Mouse (Mus musculus) lung, embryonic 14.5 days (tissue): ENCODE data around the gene BC017158. TPM values are rescaled to one million over a fixed set of nuclear protein-coding genes. Genes with fewer than 3 reads are reported as not detected.

ENCODE experiments used
- ATAC-seq: fragments of 200-750 bp; cut with Nextera tagmentation; 2 replicates; pipeline ENCODE4 v1.8.0; 2017; ENCODE audit warnings: mild to moderate bottlenecking, moderate TSS enrichment, moderate library complexity; ENCODE audit not compliant: insufficient read depth
- DNase-seq: peaks from one replicate; pipeline ENCODE4 v3.0.0-alpha.2; 2015
- H3K27ac ChIP-seq: fragments of 300-500 bp; sonication (generic); 2 replicates; pipeline ENCODE4 v1.5.1; 2014; ENCODE audit warnings: low read depth, mild to moderate bottlenecking, moderate library complexity
- H3K27me3 ChIP-seq: fragments of 300-500 bp; sonication (generic); 2 replicates; pipeline ENCODE4 v1.6.1; 2014; ENCODE audit warnings: low read length, control low read depth; ENCODE audit not compliant: insufficient read depth
- H3K36me3 ChIP-seq: fragments of 300-500 bp; sonication (generic); 2 replicates; pipeline ENCODE4 v1.6.1; 2014; ENCODE audit warnings: control low read depth; ENCODE audit not compliant: insufficient read depth
- H3K4me1 ChIP-seq: fragments of 300-500 bp; sonication (generic); 2 replicates; pipeline ENCODE4 v1.6.1; 2014; ENCODE audit warnings: antibody characterized with exemption, control low read depth; ENCODE audit not compliant: insufficient read depth
- H3K4me2 ChIP-seq: fragments of 300-500 bp; sonication (generic); 2 replicates; pipeline ENCODE4 v1.6.1; 2014; ENCODE audit warnings: mild to moderate bottlenecking
- H3K4me3 ChIP-seq: fragments of 300-500 bp; sonication (generic); 2 replicates; pipeline ENCODE4 v1.5.1; 2014; ENCODE audit warnings: low read depth, low read length
- H3K9ac ChIP-seq: fragments of 300-500 bp; sonication (generic); 2 replicates; pipeline ENCODE4 v1.6.1; 2014
- H3K9me3 ChIP-seq: fragments of 300-500 bp; sonication (generic); 2 replicates; pipeline ENCODE4 v1.6.1; 2016; ENCODE audit warnings: low read depth, low read length, control low read depth
- CTCF ChIP-seq: IDR thresholded peaks from 2 replicates; pipeline ENCODE4 v1.5.1; 2016; ENCODE audit warnings: antibody characterized with exemption, low read depth
- WGBS: fragments of 180-500 bp; shearing (Covaris S2); extraction: QIAGEN DNeasy Blood & Tissue Kit; methylation state at CpG from one replicate; pipeline ENCODE4 v1.1.7; 2014; 5-methylcytosine and 5-hydroxymethylcytosine counted together
- polyA plus RNA-seq: library from polyadenylated mRNA; unstranded; fragments of >200 nt; fragmentation: Nextera tagmentation; extraction: Ambion mirVana; gene quantifications from 2 replicates; pipeline ENCODE4 v1.2.1, GENCODE M21; 2014

The BC017158 gene
- polyA plus RNA-seq, 1 experiment from 2014 or later, result 40.4 TPM

GRCm38 (mm10) chr7:128281765-128282164 lies 16.2 kb downstream of the BC017158 start:
- Histone ChIP-seq H3K9me3 (no peaks in the 10 kb centered on the region), H3K4me2 (no peak overlapping the region), H3K27ac (no peak overlapping the region), H3K4me3 (no peak overlapping the region), H3K4me1 (no peaks in the 10 kb centered on the region), H3K27me3 (no peaks in the 10 kb centered on the region), H3K36me3 (peaks cover 50% of the 10 kb centered on the region), H3K9ac (no peak overlapping the region)
- no peak for TF ChIP-seq CTCF
- 80% methylated on average over 11 of the region's 11 CpGs for WGBS
- ATAC-seq, result no peak
- no peak for DNase-seq

- Histone ChIP-seq H3K4me2 (no peak overlapping the region), H3K27me3 (no peaks in the 10 kb centered on the region), H3K9ac (no peak overlapping the region), H3K4me1 (no peaks in the 10 kb centered on the region), H3K36me3 (peaks cover 63% of the 10 kb centered on the region), H3K27ac (no peak overlapping the region), H3K9me3 (no peaks in the 10 kb centered on the region), H3K4me3 (no peak overlapping the region)
- ATAC-seq (no peak), DNase-seq (no peak)
- WGBS, result 85% methylated on average over 4 of the region's 4 CpGs
- no peak for TF ChIP-seq CTCF
Observed at GRCm38 (mm10) chr7:128279750-128280149, 18.2 kb downstream of the BC017158 start.

GRCm38 (mm10) chr7:128276051-128276450 lies 21.9 kb downstream of the BC017158 start:
- Histone ChIP-seq H3K9ac (no peak overlapping the region), H3K27me3 (no peaks in the 10 kb centered on the region), H3K27ac (no peak overlapping the region), H3K4me1 (no peaks in the 10 kb centered on the region), H3K36me3 (peaks cover 89% of the 10 kb centered on the region), H3K4me2 (no peak overlapping the region), H3K9me3 (no peaks in the 10 kb centered on the region), H3K4me3 (no peak overlapping the region)
- 89% methylated on average over 6 of the region's 6 CpGs for WGBS
- no peak for TF ChIP-seq CTCF
- DNase-seq (no peak), ATAC-seq (no peak)

GRCm38 (mm10) chr7:128271496-128271895 lies 26.5 kb downstream of the BC017158 start:
- no peak for DNase-seq
- Histone ChIP-seq H3K4me3 (no peak overlapping the region), H3K27ac (no peak overlapping the region), H3K27me3 (no peaks in the 10 kb centered on the region), H3K9ac (no peak overlapping the region), H3K9me3 (no peaks in the 10 kb centered on the region), H3K4me1 (no peaks in the 10 kb centered on the region), H3K36me3 (peaks cover 62% of the 10 kb centered on the region), H3K4me2 (no peak overlapping the region)
- ATAC-seq, result no peak
- WGBS, result 95% methylated on average over 9 of the region's 9 CpGs
- no peak for TF ChIP-seq CTCF

GRCm38 (mm10) chr7:128270431-128270850 lies 27.5 kb downstream of the BC017158 start:
- ATAC-seq (peak; percentile 58), DNase-seq (peak; percentile 27)
- H3K36me3 ChIP-seq, result peaks cover 52% of the 10 kb centered on the region
- no peak overlapping the region for H3K27ac ChIP-seq
- TF ChIP-seq CTCF, result no peak
- no peaks in the 10 kb centered on the region for H3K9me3 ChIP-seq
- 40% methylated on average over 13 of the region's 13 CpGs for WGBS
- no peaks in the 10 kb centered on the region for H3K4me1 ChIP-seq
- no peak overlapping the region for H3K4me3 ChIP-seq
- H3K27me3 ChIP-seq, result no peaks in the 10 kb centered on the region
- no peak overlapping the region for H3K9ac ChIP-seq
- H3K4me2 ChIP-seq, result no peak overlapping the region

- H3K9me3 ChIP-seq, result no peaks in the 10 kb centered on the region
- H3K9ac ChIP-seq, result no peak overlapping the region
- TF ChIP-seq CTCF, result no peak
- H3K4me3 ChIP-seq, result no peak overlapping the region
- ATAC-seq (no peak), DNase-seq (no peak)
- H3K4me1 ChIP-seq, result no peaks in the 10 kb centered on the region
- 73% methylated on average over 7 of the region's 7 CpGs for WGBS
- H3K36me3 ChIP-seq, result peaks cover 26% of the 10 kb centered on the region
- H3K27ac ChIP-seq, result no peak overlapping the region
- H3K4me2 ChIP-seq, result no peak overlapping the region
- no peaks in the 10 kb centered on the region for H3K27me3 ChIP-seq
Observed at GRCm38 (mm10) chr7:128267813-128268212, 30.2 kb downstream of the BC017158 start.

- Histone ChIP-seq H3K27ac (no peak overlapping the region), H3K27me3 (no peaks in the 10 kb centered on the region)
Observed at GRCm38 (mm10) chr7:128267391-128267790, 30.6 kb downstream of the BC017158 start.

GRCm38 (mm10) chr7:128266056-128266455 lies 31.9 kb downstream of the BC017158 start:
- no peak overlapping the region for H3K27ac ChIP-seq
- no peak for TF ChIP-seq CTCF
- ATAC-seq (no peak), DNase-seq (no peak)
- peaks cover 9% of the 10 kb centered on the region; the same call in 1 of the 2 replicates for H3K36me3 ChIP-seq
- no peaks in the 10 kb centered on the region for H3K9me3 ChIP-seq
- no peak overlapping the region for H3K4me3 ChIP-seq
- H3K4me1 ChIP-seq, result no peaks in the 10 kb centered on the region
- no peaks in the 10 kb centered on the region for H3K27me3 ChIP-seq
- WGBS, result 74% methylated on average over 5 of the region's 5 CpGs
- H3K4me2 ChIP-seq, result no peak overlapping the region
- H3K9ac ChIP-seq, result no peak overlapping the region

More at GRCm38 (mm10) chr7:128267391-128267790, 30.6 kb downstream of the BC017158 start:
- H3K4me1 ChIP-seq, result no peaks in the 10 kb centered on the region
- ATAC-seq, result no peak
- no peak for TF ChIP-seq CTCF
- no peak for DNase-seq
- no peaks in the 10 kb centered on the region for H3K9me3 ChIP-seq
- H3K4me2 ChIP-seq, result no peak overlapping the region
- H3K4me3 ChIP-seq, result no peak overlapping the region
- 57% methylated on average over 13 of the region's 13 CpGs for WGBS
- peaks cover 22% of the 10 kb centered on the region for H3K36me3 ChIP-seq
- H3K9ac ChIP-seq, result no peak overlapping the region
